Mouse (Mus musculus): ENCODE measurements around the gene Hpf1. TPM values are rescaled to one million over a fixed set of nuclear protein-coding genes. Genes with fewer than 3 reads are reported as not detected.

Gene Hpf1
- polyA plus RNA-seq, 1 experiment from 2014 or later: 103 TPM

GRCm38 (mm10) chr8:60889131-60889842, 931 bp upstream of the Hpf1 start:
- Histone ChIP-seq H3K9ac (ENCODE audit: low read depth, low read length) (no peak overlapping the region), H3K4me3 (ENCODE audit: low read length) (peak overlapping the region; percentile 73; the same call in 1 of the 2 replicates), H3K36me3 (ENCODE audit: control insufficient read depth, insufficient read depth, low read length) (no peaks in the 10 kb centered on the region), H3K9me3 (ENCODE audit: control insufficient read depth, low read length) (no peaks in the 10 kb centered on the region), H3K27ac (ENCODE audit: low read depth, low read length) (no peak overlapping the region), H3K4me2 (ENCODE audit: low read length) (peak overlapping the region; percentile 80), H3K27me3 (replicated peaks; ENCODE audit: control insufficient read depth, insufficient read depth, low read length) (no peaks in the 10 kb centered on the region), H3K4me1 (ENCODE audit: control insufficient read depth, insufficient read depth, low read depth, low read length) (peaks cover 16% of the 10 kb centered on the region)
- WGBS: 86% methylated on average over 11 of the region's 11 CpGs
- ATAC-seq: no peak

GRCm38 (mm10) chr8:60890520-60890874, 279 bp downstream of the Hpf1 start:
- WGBS: 1% methylated on average over 16 of the region's 23 CpGs
- peak overlapping the region; percentile 80 for H3K4me2 ChIP-seq (ENCODE audit: low read length)
- H3K4me1 ChIP-seq (ENCODE audit: control insufficient read depth, insufficient read depth, low read depth, low read length): peaks cover 16% of the 10 kb centered on the region
- no peaks in the 10 kb centered on the region for H3K27me3 ChIP-seq (replicated peaks; ENCODE audit: control insufficient read depth, insufficient read depth, low read length)
- no peaks in the 10 kb centered on the region for H3K9me3 ChIP-seq (ENCODE audit: control insufficient read depth, low read length)
- H3K36me3 ChIP-seq (ENCODE audit: control insufficient read depth, insufficient read depth, low read length): no peaks in the 10 kb centered on the region
- no peak for ATAC-seq
- peak overlapping the region; percentile 73 for H3K4me3 ChIP-seq (ENCODE audit: low read length)
- H3K9ac ChIP-seq (ENCODE audit: low read depth, low read length): peak overlapping the region; percentile 84
- peak overlapping the region; percentile 67; the same call in 1 of the 2 replicates for H3K27ac ChIP-seq (ENCODE audit: low read depth, low read length)

- no peak for ATAC-seq
- Histone ChIP-seq H3K27ac (ENCODE audit: low read depth, low read length) (no peak overlapping the region), H3K9me3 (ENCODE audit: control insufficient read depth, low read length) (no peaks in the 10 kb centered on the region), H3K27me3 (replicated peaks; ENCODE audit: control insufficient read depth, insufficient read depth, low read length) (no peaks in the 10 kb centered on the region), H3K36me3 (ENCODE audit: control insufficient read depth, insufficient read depth, low read length) (no peaks in the 10 kb centered on the region), H3K9ac (ENCODE audit: low read depth, low read length) (no peak overlapping the region), H3K4me3 (ENCODE audit: low read length) (no peak overlapping the region), H3K4me1 (ENCODE audit: control insufficient read depth, insufficient read depth, low read depth, low read length) (peaks cover 16% of the 10 kb centered on the region), H3K4me2 (ENCODE audit: low read length) (no peak overlapping the region; the same call in 1 of the 2 replicates)
- WGBS: 96% methylated on average over 4 of the region's 4 CpGs
These were observed 1.5 kb downstream of the Hpf1 start for GRCm38 (mm10) chr8:60891757-60892156.

GRCm38 (mm10) chr8:60895878-60896277, 5.7 kb downstream of the Hpf1 start:
- no peak for ATAC-seq
- peaks cover 15% of the 10 kb centered on the region for H3K4me1 ChIP-seq (ENCODE audit: control insufficient read depth, insufficient read depth, low read depth, low read length)
- H3K4me3 ChIP-seq (ENCODE audit: low read length): no peak overlapping the region
- H3K27me3 ChIP-seq (replicated peaks; ENCODE audit: control insufficient read depth, insufficient read depth, low read length): no peaks in the 10 kb centered on the region
- no peak overlapping the region for H3K4me2 ChIP-seq (ENCODE audit: low read length)
- no peak overlapping the region for H3K9ac ChIP-seq (ENCODE audit: low read depth, low read length)
- H3K36me3 ChIP-seq (ENCODE audit: control insufficient read depth, insufficient read depth, low read length): no peaks in the 10 kb centered on the region
- no peaks in the 10 kb centered on the region for H3K9me3 ChIP-seq (ENCODE audit: control insufficient read depth, low read length)
- H3K27ac ChIP-seq (ENCODE audit: low read depth, low read length): no peak overlapping the region
- 89% methylated on average over 6 of the region's 6 CpGs for WGBS

GRCm38 (mm10) chr8:60900147-60900546, 9.9 kb downstream of the Hpf1 start:
- H3K27ac ChIP-seq (ENCODE audit: low read depth, low read length): no peak overlapping the region
- H3K4me1 ChIP-seq (ENCODE audit: control insufficient read depth, insufficient read depth, low read depth, low read length): no peaks in the 10 kb centered on the region
- H3K36me3 ChIP-seq (ENCODE audit: control insufficient read depth, insufficient read depth, low read length): peaks cover 2% of the 10 kb centered on the region; the same call in 1 of the 2 replicates
- H3K4me2 ChIP-seq (ENCODE audit: low read length): no peak overlapping the region
- no peak overlapping the region for H3K4me3 ChIP-seq (ENCODE audit: low read length)
- H3K27me3 ChIP-seq (replicated peaks; ENCODE audit: control insufficient read depth, insufficient read depth, low read length): no peaks in the 10 kb centered on the region
- no peak for ATAC-seq
- 83% methylated on average over 9 of the region's 9 CpGs for WGBS
- no peaks in the 10 kb centered on the region for H3K9me3 ChIP-seq (ENCODE audit: control insufficient read depth, low read length)
- no peak overlapping the region for H3K9ac ChIP-seq (ENCODE audit: low read depth, low read length)

GRCm38 (mm10) chr8:60912081-60912480, 21.9 kb downstream of the Hpf1 start:
- Histone ChIP-seq H3K36me3 (ENCODE audit: control insufficient read depth, insufficient read depth, low read length) (peaks cover 5% of the 10 kb centered on the region; the same call in 1 of the 2 replicates), H3K4me1 (ENCODE audit: control insufficient read depth, insufficient read depth, low read depth, low read length) (no peaks in the 10 kb centered on the region), H3K4me3 (ENCODE audit: low read length) (no peak overlapping the region), H3K27me3 (replicated peaks; ENCODE audit: control insufficient read depth, insufficient read depth, low read length) (no peaks in the 10 kb centered on the region), H3K27ac (ENCODE audit: low read depth, low read length) (no peak overlapping the region), H3K4me2 (ENCODE audit: low read length) (no peak overlapping the region), H3K9me3 (ENCODE audit: control insufficient read depth, low read length) (no peaks in the 10 kb centered on the region), H3K9ac (ENCODE audit: low read depth, low read length) (no peak overlapping the region)
- ATAC-seq: no peak
- 85% methylated on average over 4 of the region's 4 CpGs for WGBS

GRCm38 (mm10) chr8:60912554-60912953, 22.3 kb downstream of the Hpf1 start:
- no peak for ATAC-seq
- WGBS: 49% methylated on average over 10 of the region's 10 CpGs

GRCm38 (mm10) chr8:60919069-60919468, 28.9 kb downstream of the Hpf1 start:
- WGBS: 77% methylated on average over 3 of the region's 3 CpGs
- H3K9ac ChIP-seq (ENCODE audit: low read depth, low read length): no peak overlapping the region

More at GRCm38 (mm10) chr8:60912554-60912953, 22.3 kb downstream of the Hpf1 start:
- no peak overlapping the region for H3K4me2 ChIP-seq (ENCODE audit: low read length)
- H3K4me1 ChIP-seq (ENCODE audit: control insufficient read depth, insufficient read depth, low read depth, low read length): no peaks in the 10 kb centered on the region
- no peak overlapping the region for H3K4me3 ChIP-seq (ENCODE audit: low read length)
- H3K36me3 ChIP-seq (ENCODE audit: control insufficient read depth, insufficient read depth, low read length): peaks cover 5% of the 10 kb centered on the region; the same call in 1 of the 2 replicates
- H3K27ac ChIP-seq (ENCODE audit: low read depth, low read length): no peak overlapping the region
- H3K27me3 ChIP-seq (replicated peaks; ENCODE audit: control insufficient read depth, insufficient read depth, low read length): no peaks in the 10 kb centered on the region
- H3K9ac ChIP-seq (ENCODE audit: low read depth, low read length): no peak overlapping the region
- H3K9me3 ChIP-seq (ENCODE audit: control insufficient read depth, low read length): no peaks in the 10 kb centered on the region

GRCm38 (mm10) chr8:60920176-60920575, 30.0 kb downstream of the Hpf1 start:
- Histone ChIP-seq H3K9ac (ENCODE audit: low read depth, low read length) (no peak overlapping the region), H3K9me3 (ENCODE audit: control insufficient read depth, low read length) (no peaks in the 10 kb centered on the region), H3K27me3 (replicated peaks; ENCODE audit: control insufficient read depth, insufficient read depth, low read length) (no peaks in the 10 kb centered on the region), H3K4me2 (ENCODE audit: low read length) (no peak overlapping the region), H3K4me1 (ENCODE audit: control insufficient read depth, insufficient read depth, low read depth, low read length) (no peaks in the 10 kb centered on the region), H3K4me3 (ENCODE audit: low read length) (no peak overlapping the region), H3K36me3 (ENCODE audit: control insufficient read depth, insufficient read depth, low read length) (0 out of 2 replicates have a peak, but pooled peaks cover 4% of the 10 kb centered on the region), H3K27ac (ENCODE audit: low read depth, low read length) (no peak overlapping the region)
- 94% methylated on average over 4 of the region's 4 CpGs for WGBS
- no peak for ATAC-seq

More at GRCm38 (mm10) chr8:60919069-60919468, 28.9 kb downstream of the Hpf1 start:
- Histone ChIP-seq H3K4me1 (ENCODE audit: control insufficient read depth, insufficient read depth, low read depth, low read length) (no peaks in the 10 kb centered on the region), H3K36me3 (ENCODE audit: control insufficient read depth, insufficient read depth, low read length) (peaks cover 6% of the 10 kb centered on the region; the same call in 1 of the 2 replicates), H3K27ac (ENCODE audit: low read depth, low read length) (no peak overlapping the region), H3K4me2 (ENCODE audit: low read length) (no peak overlapping the region), H3K4me3 (ENCODE audit: low read length) (no peak overlapping the region), H3K9me3 (ENCODE audit: control insufficient read depth, low read length) (no peaks in the 10 kb centered on the region), H3K27me3 (replicated peaks; ENCODE audit: control insufficient read depth, insufficient read depth, low read length) (no peaks in the 10 kb centered on the region)
- no peak for ATAC-seq
